Mouse (Mus musculus): ENCODE data around the gene Mex3a. TPM values are rescaled to one million over a fixed set of nuclear protein-coding genes. Genes with fewer than 3 reads are reported as not detected.
"Not testable (repeated sequence)": the region's sequence is repeated elsewhere in the genome, so short reads cannot be mapped to it uniquely, and the experiment has no call there.

Mex3a gene
- polyA plus RNA-seq, 1 experiment from 2014 or later: 21.5 TPM

DNA sequence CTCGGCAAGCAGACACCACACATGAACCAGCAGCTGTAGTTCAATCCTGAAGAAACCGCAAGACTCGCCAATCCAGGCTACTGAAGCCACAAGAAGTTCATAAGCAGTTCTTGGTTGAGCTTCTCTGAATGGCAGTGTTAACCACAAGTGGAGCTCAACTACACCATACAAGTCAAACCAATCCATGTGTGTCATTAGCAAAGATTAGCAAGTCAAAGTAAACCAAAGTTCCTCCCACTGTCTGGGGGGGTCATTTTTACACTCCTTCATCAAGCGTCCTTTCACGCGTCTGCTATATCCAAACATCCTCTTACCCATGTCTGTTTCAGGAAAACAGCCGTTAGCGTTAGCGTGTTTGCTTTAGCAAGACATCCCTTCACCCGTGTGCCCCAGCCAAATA, 38.1 kb downstream of the Mex3a start:
- peaks cover 49% of the 10 kb centered on the region for H3K36me3 ChIP-seq (ENCODE audit: control insufficient read depth, insufficient read depth, low read length)
- H3K27me3 ChIP-seq (replicated peaks; ENCODE audit: control insufficient read depth, insufficient read depth, low read length): no peaks in the 10 kb centered on the region
- no peaks in the 10 kb centered on the region for H3K4me1 ChIP-seq (ENCODE audit: control insufficient read depth, insufficient read depth, low read length)
- H3K27ac ChIP-seq (replicated peaks; ENCODE audit: low read depth, low read length): no peak overlapping the region
- no peak overlapping the region for H3K4me2 ChIP-seq (ENCODE audit: low read depth, low read length)
- WGBS: 91% methylated on average over 10 of the region's 10 CpGs
- H3K9ac ChIP-seq (ENCODE audit: low read depth, low read length): no peak overlapping the region
- ATAC-seq (ENCODE audit: low read depth) (no peak), DNase-seq (ENCODE audit: low spot score) (no peak)
- H3K9me3 ChIP-seq (ENCODE audit: control insufficient read depth, low read length): no peaks in the 10 kb centered on the region
- no peak overlapping the region for H3K4me3 ChIP-seq (ENCODE audit: low read depth, low read length)

DNA sequence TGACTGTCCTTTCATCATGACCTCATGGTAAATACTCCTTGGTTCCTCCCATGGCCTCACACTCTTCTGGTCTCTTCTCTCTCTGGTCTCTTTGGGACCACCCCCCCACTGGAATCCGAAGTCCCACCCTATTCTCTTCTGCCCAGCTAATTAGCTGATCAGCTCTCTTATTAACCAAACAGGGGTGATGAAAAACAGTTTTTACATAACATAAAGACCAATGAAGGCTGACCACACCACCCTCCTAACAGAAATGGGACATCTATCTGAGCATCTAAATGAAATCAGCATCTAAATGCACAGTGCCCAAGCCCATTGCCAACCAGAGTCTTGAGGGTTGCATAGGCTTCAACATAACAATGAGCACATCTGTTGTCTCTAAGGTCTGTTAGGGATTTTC, 39.7 kb downstream of the Mex3a start:
- Histone ChIP-seq H3K9ac (ENCODE audit: low read depth, low read length) (no peak overlapping the region), H3K36me3 (ENCODE audit: control insufficient read depth, insufficient read depth, low read length) (peaks cover 34% of the 10 kb centered on the region), H3K4me2 (ENCODE audit: low read depth, low read length) (no peak overlapping the region), H3K4me1 (ENCODE audit: control insufficient read depth, insufficient read depth, low read length) (no peaks in the 10 kb centered on the region), H3K27me3 (replicated peaks; ENCODE audit: control insufficient read depth, insufficient read depth, low read length) (no peaks in the 10 kb centered on the region), H3K27ac (replicated peaks; ENCODE audit: low read depth, low read length) (no peak overlapping the region), H3K4me3 (ENCODE audit: low read depth, low read length) (no peak overlapping the region), H3K9me3 (ENCODE audit: control insufficient read depth, low read length) (no peaks in the 10 kb centered on the region)
- no peak for ATAC-seq (ENCODE audit: low read depth)
- no peak for DNase-seq (ENCODE audit: low spot score)
- 76% methylated on average over 1 of the region's 1 CpGs for WGBS

DNA sequence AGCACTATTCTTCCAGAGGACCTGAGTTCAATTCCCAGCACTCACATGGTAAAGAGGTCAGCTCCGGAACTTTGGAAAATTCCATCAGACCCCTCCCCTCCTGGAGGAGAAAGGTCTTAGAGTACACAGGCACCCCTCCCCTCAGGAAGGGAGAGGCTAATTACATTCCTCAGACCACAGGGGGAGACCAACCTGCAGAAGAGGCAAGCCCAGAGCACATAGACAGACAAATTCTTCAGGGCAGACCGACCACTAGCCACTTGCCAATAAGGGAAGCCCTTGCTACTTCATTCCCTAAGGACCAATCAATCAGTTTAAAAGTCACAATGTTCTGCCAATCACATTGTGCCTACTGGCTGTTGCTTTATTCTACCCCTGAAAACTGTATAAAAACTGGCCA, 40.6 kb downstream of the Mex3a start:
- Histone ChIP-seq H3K27me3 (replicated peaks; ENCODE audit: control insufficient read depth, insufficient read depth, low read length) (no peaks in the 10 kb centered on the region), H3K4me1 (ENCODE audit: control insufficient read depth, insufficient read depth, low read length) (no peaks in the 10 kb centered on the region), H3K9me3 (ENCODE audit: control insufficient read depth, low read length) (no peaks in the 10 kb centered on the region), H3K4me3 (ENCODE audit: low read depth, low read length) (no peak overlapping the region), H3K4me2 (ENCODE audit: low read depth, low read length) (no peak overlapping the region), H3K9ac (ENCODE audit: low read depth, low read length) (no peak overlapping the region), H3K36me3 (ENCODE audit: control insufficient read depth, insufficient read depth, low read length) (peaks cover 25% of the 10 kb centered on the region), H3K27ac (replicated peaks; ENCODE audit: low read depth, low read length) (no peak overlapping the region)
- DNase-seq (ENCODE audit: low spot score) (no peak), ATAC-seq (ENCODE audit: low read depth) (no peak)
- WGBS: 74% methylated on average over 2 of the region's 2 CpGs

- Histone ChIP-seq H3K9ac (ENCODE audit: low read depth, low read length) (no peak overlapping the region), H3K4me2 (ENCODE audit: low read depth, low read length) (no peak overlapping the region), H3K4me3 (ENCODE audit: low read depth, low read length) (no peak overlapping the region), H3K27ac (replicated peaks; ENCODE audit: low read depth, low read length) (no peak overlapping the region), H3K9me3 (ENCODE audit: control insufficient read depth, low read length) (no peaks in the 10 kb centered on the region), H3K36me3 (ENCODE audit: control insufficient read depth, insufficient read depth, low read length) (peaks cover 15% of the 10 kb centered on the region), H3K4me1 (ENCODE audit: control insufficient read depth, insufficient read depth, low read length) (no peaks in the 10 kb centered on the region), H3K27me3 (replicated peaks; ENCODE audit: control insufficient read depth, insufficient read depth, low read length) (no peaks in the 10 kb centered on the region)
- WGBS: 85% methylated on average over 2 of the region's 2 CpGs
- no peak for DNase-seq (ENCODE audit: low spot score)
- ATAC-seq (ENCODE audit: low read depth): no peak
Observed at GRCm38 (mm10) chr3:88573810-88574209, 41.6 kb downstream of the Mex3a start.

DNA sequence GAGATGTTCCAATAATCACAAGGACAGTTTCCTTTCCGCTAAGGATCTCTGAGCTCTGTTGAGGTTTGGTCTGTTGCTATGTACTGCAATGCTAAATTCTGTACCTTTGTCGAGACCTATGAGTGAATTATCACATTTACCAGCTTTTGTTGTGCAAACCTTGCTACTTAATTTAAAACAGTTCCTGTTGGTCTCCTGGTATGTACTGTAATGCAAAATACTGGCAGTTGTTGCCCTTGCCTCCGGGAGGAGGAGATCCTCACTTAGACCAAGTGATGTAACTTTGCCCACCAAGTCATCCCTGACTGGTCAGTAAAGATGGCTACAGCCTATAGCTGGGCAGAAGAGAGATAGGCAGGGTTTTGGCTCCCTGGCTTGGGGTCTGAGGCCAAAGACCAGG, 43.3 kb downstream of the Mex3a start, which contains the start of gene Ssr2:
Ssr2 (plus strand) TSS at position 337 of the 400 bp plus-strand sequence.
- Histone ChIP-seq H3K4me1 (ENCODE audit: control insufficient read depth, insufficient read depth, low read length) (peaks cover 8% of the 10 kb centered on the region; the same call in 1 of the 2 replicates), H3K27me3 (replicated peaks; ENCODE audit: control insufficient read depth, insufficient read depth, low read length) (no peaks in the 10 kb centered on the region), H3K27ac (replicated peaks; ENCODE audit: low read depth, low read length) (no peak within 1 kb of the TSS), H3K9ac (ENCODE audit: low read depth, low read length) (no peak within 1 kb of the TSS), H3K4me2 (ENCODE audit: low read depth, low read length) (no peak within 1 kb of the TSS), H3K36me3 (ENCODE audit: control insufficient read depth, insufficient read depth, low read length) (no peaks in the 10 kb centered on the region), H3K9me3 (ENCODE audit: control insufficient read depth, low read length) (no peaks in the 10 kb centered on the region), H3K4me3 (ENCODE audit: low read depth, low read length) (no peak within 1 kb of the TSS)
- no peak for DNase-seq (ENCODE audit: low spot score)
- ATAC-seq (ENCODE audit: low read depth): no peak
- WGBS: 80% methylated on average over 3 of the region's 3 CpGs

DNA sequence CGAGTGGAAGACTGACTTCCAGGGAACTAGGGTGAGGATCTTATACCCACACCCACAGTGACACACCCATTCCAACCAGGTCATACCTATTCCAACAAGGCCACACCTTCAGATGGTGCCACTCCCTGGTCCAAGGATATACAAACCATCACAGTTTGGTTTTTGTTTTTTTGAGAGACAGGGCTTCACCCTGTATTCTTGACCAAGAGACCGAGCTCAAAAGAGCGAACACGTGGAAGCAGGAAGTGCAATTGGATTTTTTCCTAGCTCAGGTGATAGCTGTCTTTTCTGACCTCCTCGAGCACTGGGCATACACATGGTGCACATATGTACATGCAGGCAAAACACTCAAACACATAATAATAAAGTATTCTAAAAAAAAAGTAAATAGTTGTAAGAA, 45.7 kb downstream of the Mex3a start:
- H3K27me3 ChIP-seq (replicated peaks; ENCODE audit: control insufficient read depth, insufficient read depth, low read length); H3K9me3 ChIP-seq (ENCODE audit: control insufficient read depth, low read length); ATAC-seq (ENCODE audit: low read depth); H3K4me1 ChIP-seq (ENCODE audit: control insufficient read depth, insufficient read depth, low read length); H3K4me3 ChIP-seq (ENCODE audit: low read depth, low read length); H3K27ac ChIP-seq (replicated peaks; ENCODE audit: low read depth, low read length); H3K9ac ChIP-seq (ENCODE audit: low read depth, low read length); DNase-seq (ENCODE audit: low spot score); H3K4me2 ChIP-seq (ENCODE audit: low read depth, low read length): not testable (repeated sequence)
- H3K36me3 ChIP-seq (ENCODE audit: control insufficient read depth, insufficient read depth, low read length): peaks cover 21% of the 10 kb centered on the region
- WGBS: 82% methylated on average over 5 of the region's 5 CpGs

GRCm38 (mm10) chr3:88578498-88579424, 46.6 kb downstream of the Mex3a start:
- H3K4me1 ChIP-seq (ENCODE audit: control insufficient read depth, insufficient read depth, low read length): peaks cover 8% of the 10 kb centered on the region; the same call in 1 of the 2 replicates
- no peak overlapping the region for H3K27ac ChIP-seq (replicated peaks; ENCODE audit: low read depth, low read length)
- DNase-seq (ENCODE audit: low spot score): no peak
- peak overlapping the region; percentile 60 for H3K4me2 ChIP-seq (ENCODE audit: low read depth, low read length)
- peaks cover 30% of the 10 kb centered on the region for H3K36me3 ChIP-seq (ENCODE audit: control insufficient read depth, insufficient read depth, low read length)
- 48% methylated on average over 8 of the region's 8 CpGs for WGBS
- ATAC-seq (ENCODE audit: low read depth): no peak
- H3K9me3 ChIP-seq (ENCODE audit: control insufficient read depth, low read length): no peaks in the 10 kb centered on the region
- H3K4me3 ChIP-seq (ENCODE audit: low read depth, low read length): peak overlapping the region; percentile 81
- H3K9ac ChIP-seq (ENCODE audit: low read depth, low read length): peak overlapping the region; percentile 86; the same call in 1 of the 2 replicates
- H3K27me3 ChIP-seq (replicated peaks; ENCODE audit: control insufficient read depth, insufficient read depth, low read length): no peaks in the 10 kb centered on the region

DNA sequence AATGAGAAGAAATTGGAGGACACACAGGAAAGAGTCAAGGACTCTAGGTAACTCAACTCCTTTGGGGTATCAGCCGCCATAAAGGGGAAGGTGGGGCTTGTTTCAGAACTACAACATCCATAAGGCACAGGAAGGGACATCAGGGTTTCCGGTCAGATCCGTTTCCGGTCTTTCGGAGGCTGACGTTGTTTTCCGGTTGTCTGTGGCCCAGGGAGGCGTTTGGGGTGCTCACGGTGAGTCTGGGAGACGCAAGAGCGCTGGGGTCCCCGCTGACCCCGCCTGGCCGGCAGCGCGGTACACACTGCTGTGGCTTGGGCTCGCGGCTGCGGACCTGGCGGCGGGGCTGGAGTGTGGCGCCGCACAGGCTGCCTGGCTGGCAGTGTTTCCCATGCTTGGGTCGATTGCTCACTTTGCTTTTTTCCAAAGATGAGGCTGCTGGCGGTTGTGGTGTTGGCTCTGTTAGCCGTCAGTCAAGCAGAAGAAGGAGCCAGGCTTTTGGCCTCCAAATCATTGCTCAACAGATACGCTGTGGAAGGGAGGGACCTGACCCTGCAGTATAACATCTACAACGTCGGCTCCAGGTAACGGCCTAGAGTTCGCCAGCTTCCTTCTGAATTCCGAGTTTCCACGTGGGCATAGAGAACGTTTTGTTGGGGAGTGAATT, 47.4 kb downstream of the Mex3a start:
- 1% methylated on average over 33 of the region's 34 CpGs for WGBS

More for the DNA sequence above, 47.4 kb downstream of the Mex3a start:
- DNase-seq (ENCODE audit: low spot score) (peak; percentile 93), ATAC-seq (ENCODE audit: low read depth) (peak; percentile 82)
- Histone ChIP-seq H3K27ac (replicated peaks; ENCODE audit: low read depth, low read length) (no peak overlapping the region; the same call in 1 of the 2 replicates), H3K4me1 (ENCODE audit: control insufficient read depth, insufficient read depth, low read length) (peaks cover 8% of the 10 kb centered on the region; the same call in 1 of the 2 replicates), H3K9me3 (ENCODE audit: control insufficient read depth, low read length) (no peaks in the 10 kb centered on the region), H3K4me3 (ENCODE audit: low read depth, low read length) (peak overlapping the region; percentile 81), H3K27me3 (replicated peaks; ENCODE audit: control insufficient read depth, insufficient read depth, low read length) (no peaks in the 10 kb centered on the region), H3K9ac (ENCODE audit: low read depth, low read length) (peak overlapping the region; percentile 86), H3K36me3 (ENCODE audit: control insufficient read depth, insufficient read depth, low read length) (peaks cover 36% of the 10 kb centered on the region), H3K4me2 (ENCODE audit: low read depth, low read length) (peak overlapping the region; percentile 60)
